In the genomic region with DNA sequence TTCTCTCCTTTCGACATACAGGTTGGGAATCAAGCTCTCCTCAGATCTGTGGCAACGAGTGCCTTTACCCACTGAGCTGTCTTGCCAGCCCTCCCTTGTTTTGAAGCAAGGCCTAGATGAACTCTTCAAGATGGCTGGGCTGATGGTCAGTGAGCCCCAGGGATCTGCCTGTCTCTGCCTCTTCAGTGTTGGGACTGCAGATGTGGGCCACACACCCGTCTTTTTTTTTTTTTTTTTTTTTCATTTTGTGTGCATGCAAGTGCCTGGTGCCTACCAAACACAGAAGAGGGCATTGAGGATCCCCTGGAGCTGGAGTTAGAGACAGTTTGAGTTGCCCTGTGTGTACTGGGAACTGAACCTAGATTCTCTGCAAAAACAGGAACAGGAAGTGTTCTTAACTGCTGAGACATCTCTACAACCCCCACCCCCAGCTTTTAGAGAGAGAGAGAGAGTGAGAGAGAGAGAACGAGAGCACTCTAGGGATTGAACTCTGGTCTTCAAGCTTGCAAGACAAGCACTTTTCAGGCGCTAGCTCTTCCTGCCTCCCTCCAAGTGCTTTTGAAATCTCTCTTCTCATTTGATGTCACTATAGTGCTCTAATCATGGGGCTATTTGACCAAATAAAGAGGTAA, we compare ENCODE assay signal across 9 mouse cellular contexts. TPM values are rescaled to one million over a fixed set of nuclear protein-coding genes. Genes with fewer than 3 reads are reported as not detected.
A peak's percentile ranks its signal among the peaks of the same experiment; 100 is the strongest.
DNase-seq lines count a peak whose midpoint lies in the region; ATAC-seq and TF ChIP-seq lines count a peak whose summit lies in the region.
"Had no signal": no experiment of that assay in that cellular context is flagged by ENCODE, and none has a peak within 500 bp of the region (broad histone marks: within the 10 kb centered on the region; RNA-seq: fewer than 3 reads in every experiment).

No protein-coding gene starts in this region.

- TF ChIP-seq POLR2A in heart, adult 2 months (IDR thresholded peaks at IDR 0.05; ENCODE audit: insufficient read depth, low read depth, low read length): no peak
- no peak for TF ChIP-seq POLR2A in lung, adult 2 months (IDR thresholded peaks at IDR 0.05; ENCODE audit: borderline replicate concordance, extremely low read depth, low read depth, low read length)

- no peak for DNase-seq in heart, adult 2 months
- no peak for DNase-seq in heart, postnatal 4 days
- DNase-seq in lung, adult 2 months: no peak
- DNase-seq in ovary, adult 18-20 months (ENCODE audit: low spot score): no peak
- DNase-seq in cerebellum, postnatal 25 days: no peak

- 0 out of 2 replicates have a peak, but pooled peaks have one; percentile 15 for ATAC-seq in lung, embryonic 16.5 days (ENCODE audit: low read depth)
- no peak for ATAC-seq in intestine, embryonic 15.5 days
- peak; percentile 51 for ATAC-seq in neutrophil, adult 5-6 weeks (ENCODE audit: extremely low read depth, insufficient number of reproducible peaks, low FRiP score, poor library complexity, severe bottlenecking)

- peak overlapping the region; percentile 84 for H3K27ac ChIP-seq in heart, adult 2 months
- H3K27ac ChIP-seq in lung, embryonic 16.5 days (ENCODE audit: low read length): peak overlapping the region; percentile 86
- peak overlapping the region; percentile 57; the same call in 1 of the 2 replicates for H3K27ac ChIP-seq in intestine, embryonic 15.5 days
- H3K27ac ChIP-seq: hindbrain, embryonic 15.5 days had no signal

- H3K9ac ChIP-seq in heart, adult 2 months (ENCODE audit: low read depth, low read length): no peak overlapping the region
- H3K9ac ChIP-seq in lung, embryonic 16.5 days (ENCODE audit: low read length): no peak overlapping the region
- H3K9ac ChIP-seq in intestine, embryonic 15.5 days: no peak overlapping the region
- H3K9ac ChIP-seq: hindbrain, embryonic 15.5 days had no signal

- intact Hi-C loops in heart, adult 2 months (cut with DNase I): loop anchor here (5.0 kb wide), 1 partner anchor 153 kb away; no protein-coding TSS in a partner anchor

- H3K36me3 ChIP-seq in heart, adult 2 months (ENCODE audit: control insufficient read depth, insufficient read depth, low read length): no peaks in the 10 kb centered on the region; the same call in 1 of the 2 replicates
- H3K36me3 ChIP-seq in lung, embryonic 16.5 days (ENCODE audit: control insufficient read depth, insufficient read depth, low read length): no peaks in the 10 kb centered on the region
- no peaks in the 10 kb centered on the region for H3K36me3 ChIP-seq in intestine, embryonic 15.5 days
- H3K36me3 ChIP-seq: hindbrain, embryonic 15.5 days had no signal

- peaks cover 23% of the 10 kb centered on the region for H3K4me1 ChIP-seq in heart, adult 2 months (ENCODE audit: control insufficient read depth, insufficient read depth, low read length)
- H3K4me1 ChIP-seq in lung, embryonic 16.5 days (replicated peaks; ENCODE audit: control insufficient read depth, insufficient read depth, low read length): peaks cover 25% of the 10 kb centered on the region
- H3K4me1 ChIP-seq in lung, adult 2 months (ENCODE audit: control insufficient read depth, insufficient read depth, low read length): peaks cover 14% of the 10 kb centered on the region
- peaks cover 21% of the 10 kb centered on the region; the same call in 1 of the 2 replicates for H3K4me1 ChIP-seq in intestine, embryonic 15.5 days (replicated peaks)

- no peak for TF ChIP-seq EP300 in heart, adult 2 months (IDR thresholded peaks at IDR 0.05; ENCODE audit: insufficient read depth, low read depth, low read length)

- H3K79me2 ChIP-seq in heart, adult 2 months (replicated peaks; ENCODE audit: control insufficient read depth, insufficient read depth, low read length): no peaks in the 10 kb centered on the region

- no peak for TF ChIP-seq CTCF in heart, adult 2 months (IDR thresholded peaks at IDR 0.05)
- no peak for TF ChIP-seq CTCF in lung, adult 2 months (IDR thresholded peaks at IDR 0.05; ENCODE audit: insufficient read depth, low read length)

- H3K4me3 ChIP-seq in heart, adult 2 months: no peak overlapping the region
- H3K4me3 ChIP-seq in lung, embryonic 16.5 days (ENCODE audit: low read length): no peak overlapping the region
- H3K4me3 ChIP-seq in lung, adult 2 months (replicated peaks; ENCODE audit: extremely low read depth, low read depth, low read length): no peak overlapping the region
- H3K4me3 ChIP-seq in intestine, embryonic 15.5 days (replicated peaks): no peak overlapping the region
- H3K4me3 ChIP-seq: hindbrain, embryonic 15.5 days had no signal

- H3K9me3 ChIP-seq in lung, embryonic 16.5 days (ENCODE audit: control insufficient read depth, low read length): no peaks in the 10 kb centered on the region
- H3K9me3 ChIP-seq in intestine, embryonic 15.5 days: no peaks in the 10 kb centered on the region
- H3K9me3 ChIP-seq: hindbrain, embryonic 15.5 days had no signal

- no peaks in the 10 kb centered on the region for H3K27me3 ChIP-seq in heart, adult 2 months (ENCODE audit: control insufficient read depth, insufficient read depth, low read length)
- H3K27me3 ChIP-seq in lung, embryonic 16.5 days (ENCODE audit: control insufficient read depth, insufficient read depth, low read depth, low read length): no peaks in the 10 kb centered on the region
- no peaks in the 10 kb centered on the region for H3K27me3 ChIP-seq in intestine, embryonic 15.5 days (replicated peaks)

- no peak overlapping the region for H3K4me2 ChIP-seq in lung, embryonic 16.5 days (ENCODE audit: low read depth, low read length)
- H3K4me2 ChIP-seq in intestine, embryonic 15.5 days (replicated peaks): no peak overlapping the region
- H3K4me2 ChIP-seq: hindbrain, embryonic 15.5 days had no signal

- WGBS in heart, adult 2 months: 76% methylated on average over 5 of the region's 5 CpGs
- 64% methylated on average over 5 of the region's 5 CpGs for WGBS in lung, embryonic 16.5 days
- WGBS in lung, adult 2 months: 61% methylated on average over 5 of the region's 5 CpGs
- 84% methylated on average over 5 of the region's 5 CpGs for WGBS in intestine, embryonic 15.5 days

RNA-seq across cellular contexts. Expression of gene Gpx3, which starts 17.9 kb away (rescaled TPM):
- 100 to 1,000 TPM; 219 to 246 TPM for total RNA-seq in heart, adult 2 months (2021)
- polyA plus RNA-seq in heart, adult 2 months (2012; rRNA removed): 362 and 401 TPM in 2 replicates
- total RNA-seq in heart, postnatal 4 days (2021): 100 to 1,000 TPM; 153 to 177 TPM
- 181 and 202 TPM in 2 replicates for polyA plus RNA-seq in lung, embryonic 16.5 days (2015; fragmentation: Nextera tagmentation; extraction: Ambion mirVana)
- 693 and 908 TPM in 2 replicates for polyA plus RNA-seq in lung, adult 2 months (2012; rRNA removed)
- polyA plus RNA-seq in intestine, embryonic 15.5 days (2015; fragmentation: Nextera tagmentation; extraction: Ambion mirVana): 308 and 352 TPM in 2 replicates
- not detected in 2 replicates for total RNA-seq in neutrophil, adult 5-6 weeks (2017)

RNA-seq across cellular contexts. Expression of gene Hint1, which starts 18.1 kb away (rescaled TPM):
- 100 to 1,000 TPM; 258 to 297 TPM for total RNA-seq in heart, adult 2 months (2021)
- 477 and 498 TPM in 2 replicates for polyA plus RNA-seq in heart, adult 2 months (2012; rRNA removed)
- 100 to 1,000 TPM; 364 to 393 TPM for total RNA-seq in heart, postnatal 4 days (2021)
- 563 and 641 TPM in 2 replicates for polyA plus RNA-seq in lung, embryonic 16.5 days (2015; fragmentation: Nextera tagmentation; extraction: Ambion mirVana)
- polyA plus RNA-seq in lung, adult 2 months (2012; rRNA removed): 251 and 265 TPM in 2 replicates
- 705 and 851 TPM in 2 replicates for polyA plus RNA-seq in intestine, embryonic 15.5 days (2015; fragmentation: Nextera tagmentation; extraction: Ambion mirVana)
- 104 and 136 TPM in 2 replicates for total RNA-seq in neutrophil, adult 5-6 weeks (2017)

RNA-seq across cellular contexts. Expression of gene Lyrm7, which starts 23.6 kb away (rescaled TPM):
- total RNA-seq in heart, adult 2 months (2021): 10 to 100 TPM; 38.6 to 40.1 TPM
- 11.1 and 20.0 TPM in 2 replicates for polyA plus RNA-seq in heart, adult 2 months (2012; rRNA removed)
- 10 to 100 TPM; 20.3 to 28.3 TPM for total RNA-seq in heart, postnatal 4 days (2021)
- polyA plus RNA-seq in lung, embryonic 16.5 days (2015; fragmentation: Nextera tagmentation; extraction: Ambion mirVana): 5.8 and 7.7 TPM in 2 replicates
- 0.38 and 0.40 TPM in 2 replicates for polyA plus RNA-seq in lung, adult 2 months (2012; rRNA removed)
- 8.9 and 9.4 TPM in 2 replicates for polyA plus RNA-seq in intestine, embryonic 15.5 days (2015; fragmentation: Nextera tagmentation; extraction: Ambion mirVana)
- total RNA-seq in neutrophil, adult 5-6 weeks (2017): 9.2 and 11.5 TPM in 2 replicates
